ENCODE assay signal across 8 mouse cellular contexts in the genomic region with DNA sequence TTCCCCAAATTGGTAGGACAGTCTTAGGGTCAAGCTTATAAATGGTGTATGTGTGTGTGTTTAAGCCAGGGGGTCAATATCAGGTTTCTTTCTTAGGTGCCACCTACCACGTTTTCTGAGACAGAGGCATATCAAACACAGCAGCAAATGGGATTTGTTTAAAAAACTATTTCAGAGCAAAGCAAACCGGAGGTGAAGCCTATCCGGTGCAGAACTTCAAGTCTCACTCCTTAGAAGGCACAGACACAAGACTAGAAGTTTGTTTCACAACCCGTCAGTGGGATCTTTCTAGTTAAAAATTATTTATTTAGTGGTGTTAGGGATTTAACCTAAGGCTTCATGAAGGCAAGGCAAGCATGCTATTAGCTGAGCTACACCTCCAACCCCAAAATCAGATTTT. TPM values are rescaled to one million over a fixed set of nuclear protein-coding genes. Genes with fewer than 3 reads are reported as not detected.
DNase-seq lines count a peak whose midpoint lies in the region; ATAC-seq and TF ChIP-seq lines count a peak whose summit lies in the region.

No protein-coding gene starts in this region.

- peak overlapping the region; percentile 96 for H3K27ac ChIP-seq in lung, embryonic 14.5 days (ENCODE audit: low read depth)
- peak overlapping the region; percentile 92 for H3K27ac ChIP-seq in embryonic facial prominence, embryonic 15.5 days (replicated peaks)
- H3K27ac ChIP-seq in intestine, postnatal 0 days (ENCODE audit: low read depth, low read length): peak overlapping the region; percentile 94
- H3K27ac ChIP-seq in olfactory bulb, adult 2 months (ENCODE audit: insufficient read depth, low read depth, low read length): no peak overlapping the region; the same call in 1 of the 2 replicates

- no peaks in the 10 kb centered on the region for H3K9me3 ChIP-seq in lung, embryonic 14.5 days (ENCODE audit: low read depth, low read length)
- no peaks in the 10 kb centered on the region for H3K9me3 ChIP-seq in embryonic facial prominence, embryonic 15.5 days (replicated peaks)
- no peaks in the 10 kb centered on the region for H3K9me3 ChIP-seq in intestine, postnatal 0 days (ENCODE audit: control insufficient read depth)

- peak overlapping the region; percentile 94 for H3K4me3 ChIP-seq in lung, embryonic 14.5 days (ENCODE audit: low read depth, low read length)
- peak overlapping the region; percentile 92 for H3K4me3 ChIP-seq in embryonic facial prominence, embryonic 15.5 days (replicated peaks)
- peak overlapping the region; percentile 92 for H3K4me3 ChIP-seq in intestine, postnatal 0 days (ENCODE audit: low read depth, low read length)
- H3K4me3 ChIP-seq in olfactory bulb, adult 2 months (ENCODE audit: insufficient read depth, low read depth, low read length): peak overlapping the region; percentile 93

- H3K4me2 ChIP-seq in lung, embryonic 14.5 days: peak overlapping the region; percentile 81
- H3K4me2 ChIP-seq in embryonic facial prominence, embryonic 15.5 days (replicated peaks): peak overlapping the region; percentile 49
- H3K4me2 ChIP-seq in intestine, postnatal 0 days (replicated peaks; ENCODE audit: low read depth): peak overlapping the region; percentile 79

- no peak for DNase-seq in lung, embryonic 14.5 days
- no peak for DNase-seq in lung, postnatal 10 days
- no peak for DNase-seq in urinary bladder, postnatal 14 days (ENCODE audit: low spot score)
- no peak for DNase-seq in left cerebral cortex, postnatal 14 days (ENCODE audit: low spot score in 2 of 2)
- no peak for DNase-seq in adrenal gland, adult (ENCODE audit: inconsistent age in 2 of 2, low spot score in 1 of 2)

- peaks cover 6% of the 10 kb centered on the region for H3K4me1 ChIP-seq in lung, embryonic 14.5 days (ENCODE audit: insufficient read depth)
- peaks cover 3% of the 10 kb centered on the region; the same call in 1 of the 2 replicates for H3K4me1 ChIP-seq in embryonic facial prominence, embryonic 15.5 days
- 0 out of 2 replicates have a peak, but pooled peaks cover 8% of the 10 kb centered on the region for H3K4me1 ChIP-seq in intestine, postnatal 0 days (replicated peaks; ENCODE audit: control insufficient read depth, insufficient read depth, low read length)
- 0 out of 2 replicates have a peak, but pooled peaks cover 3% of the 10 kb centered on the region for H3K4me1 ChIP-seq in olfactory bulb, adult 2 months (ENCODE audit: control insufficient read depth, insufficient read depth, low read length)

- intact Hi-C loops in left cerebral cortex, postnatal 14 days (cut with DNase I): no loop called here

- TF ChIP-seq POLR2A in olfactory bulb, adult 2 months (IDR thresholded peaks at IDR 0.05; ENCODE audit: insufficient read depth, low read depth, low read length): no peak

- TF ChIP-seq CTCF in lung, embryonic 14.5 days (IDR thresholded peaks at IDR 0.05; ENCODE audit: low read depth): no peak
- TF ChIP-seq CTCF in intestine, postnatal 0 days (IDR thresholded peaks at IDR 0.05; ENCODE audit: low read depth): no peak
- no peak for TF ChIP-seq CTCF in olfactory bulb, adult 2 months (IDR thresholded peaks at IDR 0.05; ENCODE audit: insufficient read depth, low read depth, low read length)

- H3K9ac ChIP-seq in lung, embryonic 14.5 days: peak overlapping the region; percentile 93
- H3K9ac ChIP-seq in embryonic facial prominence, embryonic 15.5 days: peak overlapping the region; percentile 89; the same call in 1 of the 2 replicates
- peak overlapping the region; percentile 92 for H3K9ac ChIP-seq in intestine, postnatal 0 days (ENCODE audit: low read depth, low read length)

- peaks cover 17% of the 10 kb centered on the region for H3K36me3 ChIP-seq in lung, embryonic 14.5 days (ENCODE audit: insufficient read depth)
- H3K36me3 ChIP-seq in embryonic facial prominence, embryonic 15.5 days: peaks cover 5% of the 10 kb centered on the region
- H3K36me3 ChIP-seq in intestine, postnatal 0 days (ENCODE audit: control insufficient read depth, insufficient read depth): peaks cover 6% of the 10 kb centered on the region; the same call in 1 of the 2 replicates

- ATAC-seq in lung, embryonic 14.5 days (ENCODE audit: insufficient read depth): no peak
- ATAC-seq in embryonic facial prominence, embryonic 15.5 days (ENCODE audit: insufficient number of reproducible peaks, low FRiP score, low TSS enrichment, low read depth): no peak
- ATAC-seq in intestine, postnatal 0 days: no peak

- 7% methylated on average over 4 of the region's 4 CpGs for WGBS in lung, embryonic 14.5 days
- 10% methylated on average over 4 of the region's 4 CpGs for WGBS in embryonic facial prominence, embryonic 15.5 days
- WGBS in intestine, postnatal 0 days: 18% methylated on average over 4 of the region's 4 CpGs
- 18% methylated on average over 4 of the region's 4 CpGs for WGBS in olfactory bulb, adult 2 months

- no peaks in the 10 kb centered on the region for H3K27me3 ChIP-seq in lung, embryonic 14.5 days (ENCODE audit: insufficient read depth, low read length)
- H3K27me3 ChIP-seq in embryonic facial prominence, embryonic 15.5 days: no peaks in the 10 kb centered on the region
- H3K27me3 ChIP-seq in intestine, postnatal 0 days (replicated peaks; ENCODE audit: control insufficient read depth, insufficient read depth, low read length): no peaks in the 10 kb centered on the region

RNA-seq across cellular contexts. Expression of a gene that starts 0.7 kb away (rescaled TPM):
- polyA plus RNA-seq in lung, embryonic 14.5 days (2014; fragmentation: Nextera tagmentation; extraction: Ambion mirVana): 656 and 719 TPM in 2 replicates
- 616 and 650 TPM in 2 replicates for polyA plus RNA-seq in embryonic facial prominence, embryonic 15.5 days (2015; fragmentation: Nextera tagmentation; extraction: Ambion mirVana)
- 712 and 778 TPM in 2 replicates for polyA plus RNA-seq in intestine, postnatal 0 days (2015; fragmentation: Nextera tagmentation; extraction: Ambion mirVana)
- not detected in 2 replicates for polyA plus RNA-seq in olfactory bulb, adult 2 months (2012; ENCODE audit: insufficient read depth, insufficient read length, low replicate concordance, missing spikeins)
- 10 to 100 TPM; 41.6 to 43.1 TPM for total RNA-seq in left cerebral cortex, postnatal 14 days (2021)

RNA-seq across cellular contexts. Expression of a gene that starts 25.7 kb away (rescaled TPM):
- polyA plus RNA-seq in lung, embryonic 14.5 days (2014; fragmentation: Nextera tagmentation; extraction: Ambion mirVana): 29.9 and 35.0 TPM in 2 replicates
- polyA plus RNA-seq in embryonic facial prominence, embryonic 15.5 days (2015; fragmentation: Nextera tagmentation; extraction: Ambion mirVana): 23.8 and 24.9 TPM in 2 replicates
- polyA plus RNA-seq in intestine, postnatal 0 days (2015; fragmentation: Nextera tagmentation; extraction: Ambion mirVana): 16.2 and 18.9 TPM in 2 replicates
- polyA plus RNA-seq in olfactory bulb, adult 2 months (2012; ENCODE audit: insufficient read depth, insufficient read length, low replicate concordance, missing spikeins): 96.8 TPM in 1 of 2 replicates, not detected in the other
- total RNA-seq in left cerebral cortex, postnatal 14 days (2021): 10 to 100 TPM; 23.4 to 24.4 TPM

RNA-seq across cellular contexts. Expression of a gene that starts 30.1 kb away (rescaled TPM):
- polyA plus RNA-seq in lung, embryonic 14.5 days (2014; fragmentation: Nextera tagmentation; extraction: Ambion mirVana): 8.7 and 9.8 TPM in 2 replicates
- 8.5 and 9.1 TPM in 2 replicates for polyA plus RNA-seq in embryonic facial prominence, embryonic 15.5 days (2015; fragmentation: Nextera tagmentation; extraction: Ambion mirVana)
- polyA plus RNA-seq in intestine, postnatal 0 days (2015; fragmentation: Nextera tagmentation; extraction: Ambion mirVana): 14.9 and 17.2 TPM in 2 replicates
- polyA plus RNA-seq in olfactory bulb, adult 2 months (2012; ENCODE audit: insufficient read depth, insufficient read length, low replicate concordance, missing spikeins): not detected in 2 replicates
- total RNA-seq in left cerebral cortex, postnatal 14 days (2021): 10 to 100 TPM; 18.1 to 18.7 TPM

Comparison
In these comparisons a context has a peak if more than half of its experiments do, and no peak if none do; other contexts are left out.
1. RNA of a gene that starts 0.7 kb away (polyA plus RNA-seq): 712 to 778 TPM in intestine, postnatal 0 days, 656 to 719 TPM in lung, embryonic 14.5 days and 616 to 650 TPM in embryonic facial prominence, embryonic 15.5 days; not detected in olfactory bulb, adult 2 months; every median in the first group is over 100 times any median in the second.
2. Peak in every context shown above with its lines, with median percentiles within 50 percentile points of each other: H3K4me2 ChIP-seq, H3K4me3 ChIP-seq and H3K9ac ChIP-seq.